Mouse (Mus musculus): Measurements from ENCODE around the gene Snx29.

- TF ChIP-seq CTCF (conservative IDR thresholded peaks at IDR 0.05; ENCODE audit: low read length) (no peak), NANOG (IDR thresholded peaks at IDR 0.05; ENCODE audit: borderline replicate concordance, low read length) (no peak), POU5F1 (IDR thresholded peaks at IDR 0.05; ENCODE audit: borderline replicate concordance, low read length) (no peak)
Observed at GRCm38 (mm10) chr16:11709382-11709781, 386.7 kb downstream of the Snx29 start.

All from E14TG2a.4 (cell line).